Mouse (Mus musculus): ENCODE results near the gene Zfp963.
"Not testable (repeated sequence)": the region's sequence is repeated elsewhere in the genome, so short reads cannot be mapped to it uniquely, and the experiment has no call there.

The Zfp963 gene

GRCm38 (mm10) chr8:69740763-69741162, 9.0 kb downstream of the Zfp963 start:
- DNase-seq (ENCODE audit: low spot score) = no peak

GRCm38 (mm10) chr8:69735495-69735894, 14.3 kb downstream of the Zfp963 start:
- no peak for DNase-seq (ENCODE audit: low spot score)

- DNase-seq (ENCODE audit: low spot score) = no peak
Observed at GRCm38 (mm10) chr8:69717232-69717580, 32.6 kb downstream of the Zfp963 start.

- peak; percentile 100 for DNase-seq (ENCODE audit: low spot score)
Observed at GRCm38 (mm10) chr8:69716403-69717231, 33.2 kb downstream of the Zfp963 start.

- peak; percentile 28 for DNase-seq (ENCODE audit: low spot score)
Observed at GRCm38 (mm10) chr8:69715366-69715765, 34.4 kb downstream of the Zfp963 start.

- DNase-seq (ENCODE audit: low spot score) = no peak
Observed at GRCm38 (mm10) chr8:69713516-69713915, 36.3 kb downstream of the Zfp963 start.

GRCm38 (mm10) chr8:69710624-69711023, 39.1 kb downstream of the Zfp963 start, which contains the start of gene Zfp869:
Zfp869 (minus strand) TSS chr8:69710724.
- DNase-seq (ENCODE audit: low spot score) = not testable (repeated sequence)

GRCm38 (mm10) chr8:69701810-69702209, 48.0 kb downstream of the Zfp963 start:
- DNase-seq (ENCODE audit: low spot score) = no peak
